Mouse (Mus musculus) left cerebral cortex, adult 8-10 months (tissue): Measurements from ENCODE around the gene Mpo. TPM values are rescaled to one million over a fixed set of nuclear protein-coding genes. Genes with fewer than 3 reads are reported as not detected.

Source experiments
- DNase-seq, 2 experiments: peaks; one replicate each; pipeline ENCODE4 v3.0.0; 2022; ENCODE audit warnings: low spot score in 2 of 2
- total RNA-seq, 4 experiments: library from RNA; stranded (reverse); gene quantifications; 2 replicates each; pipeline ENCODE4 v1.2.4; 2022

The Mpo gene
- total RNA-seq, 4 experiments from 2014 or later, result 0.55 TPM; not detected in 3

GRCm38 (mm10) chr11:87757001-87757954, 36.1 kb upstream of the Mpo start:
- no peak for DNase-seq

- no peak for DNase-seq
Observed at GRCm38 (mm10) chr11:87758161-87758911, 35.0 kb upstream of the Mpo start.

GRCm38 (mm10) chr11:87758957-87759608, 34.3 kb upstream of the Mpo start:
- no peak for DNase-seq

- peak in 1 of 2 experiments; percentile 57 for DNase-seq
Observed at GRCm38 (mm10) chr11:87759609-87760005, 33.8 kb upstream of the Mpo start.

- DNase-seq, result peak; percentile 60 to 76
Observed at GRCm38 (mm10) chr11:87760301-87761081, 32.9 kb upstream of the Mpo start, which contains the start of gene Tspoap1. Gene Tspoap1, plus strand, starts transcription at chr11:87760541.

GRCm38 (mm10) chr11:87761181-87761721, 32.1 kb upstream of the Mpo start:
- DNase-seq, result peak in 1 of 2 experiments; percentile 35

- DNase-seq, result no peak
Observed at GRCm38 (mm10) chr11:87761806-87762701, 31.3 kb upstream of the Mpo start.

GRCm38 (mm10) chr11:87762702-87763385, 30.5 kb upstream of the Mpo start:
- DNase-seq, result peak in 1 of 2 experiments; percentile 45

GRCm38 (mm10) chr11:87763511-87763987, 29.8 kb upstream of the Mpo start:
- DNase-seq, result peak; percentile 72 to 91

- DNase-seq, result peak in 1 of 2 experiments; percentile 43
Observed at GRCm38 (mm10) chr11:87763988-87764876, 29.1 kb upstream of the Mpo start.

- DNase-seq, result no peak
Observed at GRCm38 (mm10) chr11:87768745-87769144, 24.6 kb upstream of the Mpo start.

GRCm38 (mm10) chr11:87770989-87771388, 22.4 kb upstream of the Mpo start:
- DNase-seq, result peak in 1 of 2 experiments; percentile 47

- DNase-seq, result no peak
Observed at GRCm38 (mm10) chr11:87772354-87772753, 21.0 kb upstream of the Mpo start.

- DNase-seq, result peak in 1 of 2 experiments; percentile 32
Observed at GRCm38 (mm10) chr11:87778100-87778765, 15.1 kb upstream of the Mpo start.

GRCm38 (mm10) chr11:87778915-87779314, 14.5 kb upstream of the Mpo start:
- DNase-seq, result no peak

GRCm38 (mm10) chr11:87779392-87779791, 14.0 kb upstream of the Mpo start:
- DNase-seq, result no peak

- DNase-seq, result no peak
Observed at GRCm38 (mm10) chr11:87780130-87780529, 13.3 kb upstream of the Mpo start.
